Mouse (Mus musculus) thymus, adult 2 months (tissue): Measurements from ENCODE around the gene Pex14. TPM values are rescaled to one million over a fixed set of nuclear protein-coding genes. Genes with fewer than 3 reads are reported as not detected.

Experiments used
- DNase-seq: peaks from one replicate; pipeline ENCODE4 v3.0.0; 2021
- H3K27ac ChIP-seq: fragments of 200-500 bp; 2 replicates; pipeline ENCODE4 v1.5.1; 2012; ENCODE audit warnings: low read length, control low read depth; ENCODE audit not compliant: control insufficient read depth, insufficient read depth
- H3K27me3 ChIP-seq: fragments of 200-500 bp; 2 replicates; pipeline ENCODE4 v1.6.1; 2012; ENCODE audit warnings: mild to moderate bottlenecking, low read length, moderate library complexity, mixed read lengths; ENCODE audit not compliant: control insufficient read depth, insufficient read depth
- H3K36me3 ChIP-seq: fragments of 200-500 bp; 2 replicates; pipeline ENCODE4 v1.6.1; 2012; ENCODE audit warnings: mild to moderate bottlenecking, low read length, moderate library complexity; ENCODE audit not compliant: control insufficient read depth, insufficient read depth
- H3K4me1 ChIP-seq: fragments of 200-500 bp; replicated peaks from 2 replicates; pipeline ENCODE4 v1.6.1; 2012; ENCODE audit warnings: low read length; ENCODE audit not compliant: control insufficient read depth, insufficient read depth
- H3K4me3 ChIP-seq: fragments of 200-500 bp; 2 replicates; pipeline ENCODE4 v1.5.1; 2012; ENCODE audit warnings: mild to moderate bottlenecking, low read length, control low read depth, moderate library complexity; ENCODE audit not compliant: control insufficient read depth, insufficient read depth
- CTCF ChIP-seq: fragments of 200-500 bp; IDR thresholded peaks from 2 replicates; pipeline ENCODE4 v1.5.1; 2012; ENCODE audit warnings: mild to moderate bottlenecking, control low read depth, low read length, moderate library complexity, borderline replicate concordance; ENCODE audit not compliant: control insufficient read depth, poor library complexity, insufficient read depth; ENCODE audit errors: extremely low read depth
- POLR2A ChIP-seq: fragments of 200-500 bp; IDR thresholded peaks from 2 replicates; pipeline ENCODE4 v1.6.1; 2012; ENCODE audit warnings: mild to moderate bottlenecking, low read length, control low read depth, moderate library complexity; ENCODE audit not compliant: control insufficient read depth, poor library complexity, insufficient read depth; ENCODE audit errors: extremely low read depth
- WGBS: fragments of 180-500 bp; shearing (Covaris S2); methylation state at CpG from one replicate; pipeline ENCODE4 v1.1.7; 2018; 5-methylcytosine and 5-hydroxymethylcytosine counted together
- polyA plus RNA-seq: library from polyadenylated mRNA; depleted of rRNA; stranded (reverse); fragments of >200 nt; gene quantifications from 2 replicates; pipeline ENCODE4 v1.2.3, GENCODE M21; 2012

Pex14 gene
- polyA plus RNA-seq, 1 experiment, result 40.4 TPM

GRCm38 (mm10) chr4:149047360-149047759, 52.3 kb downstream of the Pex14 start:
- WGBS, result 62% methylated on average over 10 of the region's 10 CpGs
- DNase-seq, result no peak
- H3K4me3 ChIP-seq, result no peak overlapping the region

GRCm38 (mm10) chr4:149045885-149046284, 53.8 kb downstream of the Pex14 start:
- 80% methylated on average over 5 of the region's 5 CpGs for WGBS
- no peak overlapping the region for H3K27ac ChIP-seq

More at GRCm38 (mm10) chr4:149047360-149047759, 52.3 kb downstream of the Pex14 start:
- TF ChIP-seq CTCF, result no peak
- TF ChIP-seq POLR2A, result no peak
- no peaks in the 10 kb centered on the region for H3K36me3 ChIP-seq
- no peaks in the 10 kb centered on the region for H3K27me3 ChIP-seq
- H3K4me1 ChIP-seq, result peaks cover 13% of the 10 kb centered on the region
- H3K27ac ChIP-seq, result no peak overlapping the region

GRCm38 (mm10) chr4:149040289-149040688, 59.4 kb downstream of the Pex14 start:
- WGBS, result 96% methylated on average over 6 of the region's 6 CpGs

More at GRCm38 (mm10) chr4:149045885-149046284, 53.8 kb downstream of the Pex14 start:
- H3K36me3 ChIP-seq, result peaks cover 4% of the 10 kb centered on the region; the same call in 1 of the 2 replicates
- H3K4me1 ChIP-seq, result peaks cover 13% of the 10 kb centered on the region
- TF ChIP-seq CTCF, result no peak
- no peak for TF ChIP-seq POLR2A
- H3K27me3 ChIP-seq, result no peaks in the 10 kb centered on the region
- no peak overlapping the region for H3K4me3 ChIP-seq
- no peak for DNase-seq

GRCm38 (mm10) chr4:149037706-149038105, 62.0 kb downstream of the Pex14 start:
- DNase-seq, result no peak
- peaks cover 4% of the 10 kb centered on the region; the same call in 1 of the 2 replicates for H3K36me3 ChIP-seq
- no peaks in the 10 kb centered on the region for H3K4me1 ChIP-seq
- no peak overlapping the region for H3K4me3 ChIP-seq
- TF ChIP-seq POLR2A (no peak), CTCF (no peak)
- no peaks in the 10 kb centered on the region for H3K27me3 ChIP-seq
- 93% methylated on average over 6 of the region's 6 CpGs for WGBS
- H3K27ac ChIP-seq, result no peak overlapping the region

More at GRCm38 (mm10) chr4:149040289-149040688, 59.4 kb downstream of the Pex14 start:
- H3K4me3 ChIP-seq, result no peak overlapping the region
- H3K36me3 ChIP-seq, result peaks cover 4% of the 10 kb centered on the region; the same call in 1 of the 2 replicates
- DNase-seq, result no peak
- no peaks in the 10 kb centered on the region for H3K27me3 ChIP-seq
- H3K27ac ChIP-seq, result no peak overlapping the region
- TF ChIP-seq POLR2A (no peak), CTCF (no peak)
- no peaks in the 10 kb centered on the region; the same call in 1 of the 2 replicates for H3K4me1 ChIP-seq

- no peak for DNase-seq
- no peak overlapping the region for H3K27ac ChIP-seq
- H3K4me3 ChIP-seq, result no peak overlapping the region
- peaks cover 4% of the 10 kb centered on the region; the same call in 1 of the 2 replicates for H3K36me3 ChIP-seq
- no peak for TF ChIP-seq CTCF
- no peak for TF ChIP-seq POLR2A
- H3K4me1 ChIP-seq, result no peaks in the 10 kb centered on the region
- WGBS, result 73% methylated on average over 9 of the region's 9 CpGs
- no peaks in the 10 kb centered on the region for H3K27me3 ChIP-seq
Observed at GRCm38 (mm10) chr4:149036592-149036991, 63.1 kb downstream of the Pex14 start.

- Histone ChIP-seq H3K27ac (no peak overlapping the region), H3K4me3 (no peak overlapping the region), H3K4me1 (no peaks in the 10 kb centered on the region), H3K27me3 (no peaks in the 10 kb centered on the region), H3K36me3 (no peaks in the 10 kb centered on the region)
- TF ChIP-seq CTCF (no peak), POLR2A (no peak)
- no peak for DNase-seq
- 94% methylated on average over 4 of the region's 4 CpGs for WGBS
Observed at GRCm38 (mm10) chr4:149031507-149031906, 68.2 kb downstream of the Pex14 start.

DNA sequence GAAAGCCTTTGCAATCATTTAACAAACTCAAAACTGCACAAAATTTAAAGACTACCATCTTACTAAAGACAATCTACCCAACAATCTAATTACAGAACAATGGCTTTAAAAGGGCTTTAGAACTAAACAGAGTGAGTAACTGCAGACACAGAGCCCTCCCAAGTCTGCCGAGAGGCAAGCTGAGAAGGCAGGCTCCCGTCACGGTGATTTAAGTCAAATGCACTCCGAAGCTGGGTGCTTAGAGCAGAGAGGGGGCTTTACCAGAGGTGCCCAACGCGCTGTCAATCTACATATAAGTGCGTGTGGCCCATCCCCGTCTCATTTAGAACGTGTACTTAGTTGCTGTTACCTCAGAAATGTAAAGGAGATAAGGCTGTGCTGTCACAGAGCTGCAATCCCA, 72.1 kb downstream of the Pex14 start:
- H3K4me3 ChIP-seq, result no peak overlapping the region
- no peaks in the 10 kb centered on the region for H3K36me3 ChIP-seq
- H3K27ac ChIP-seq, result no peak overlapping the region
- 97% methylated on average over 9 of the region's 9 CpGs for WGBS
- H3K4me1 ChIP-seq, result no peaks in the 10 kb centered on the region
- no peak for TF ChIP-seq CTCF
- no peak for TF ChIP-seq POLR2A
- DNase-seq, result no peak
- H3K27me3 ChIP-seq, result no peaks in the 10 kb centered on the region
